Mouse (Mus musculus): ENCODE measurements around the gene Rpn1.

- TF ChIP-seq CTCF (IDR thresholded peaks at IDR 0.05; ENCODE audit: control insufficient read depth, insufficient read depth, insufficient read length) (no peak), FOSL1 (IDR thresholded peaks at IDR 0.05; ENCODE audit: insufficient read depth, low read length, poor library complexity, severe bottlenecking) (no peak), MAX (IDR thresholded peaks at IDR 0.05) (no peak)
Observed at GRCm38 (mm10) chr6:88106612-88107123, 22.4 kb downstream of the Rpn1 start.
